Mouse (Mus musculus): Measurements from ENCODE around the gene Hoxd13. TPM values are rescaled to one million over a fixed set of nuclear protein-coding genes. Genes with fewer than 3 reads are reported as not detected.

Hoxd13 gene
- polyA plus RNA-seq, 1 experiment, result 0.04 TPM

DNA sequence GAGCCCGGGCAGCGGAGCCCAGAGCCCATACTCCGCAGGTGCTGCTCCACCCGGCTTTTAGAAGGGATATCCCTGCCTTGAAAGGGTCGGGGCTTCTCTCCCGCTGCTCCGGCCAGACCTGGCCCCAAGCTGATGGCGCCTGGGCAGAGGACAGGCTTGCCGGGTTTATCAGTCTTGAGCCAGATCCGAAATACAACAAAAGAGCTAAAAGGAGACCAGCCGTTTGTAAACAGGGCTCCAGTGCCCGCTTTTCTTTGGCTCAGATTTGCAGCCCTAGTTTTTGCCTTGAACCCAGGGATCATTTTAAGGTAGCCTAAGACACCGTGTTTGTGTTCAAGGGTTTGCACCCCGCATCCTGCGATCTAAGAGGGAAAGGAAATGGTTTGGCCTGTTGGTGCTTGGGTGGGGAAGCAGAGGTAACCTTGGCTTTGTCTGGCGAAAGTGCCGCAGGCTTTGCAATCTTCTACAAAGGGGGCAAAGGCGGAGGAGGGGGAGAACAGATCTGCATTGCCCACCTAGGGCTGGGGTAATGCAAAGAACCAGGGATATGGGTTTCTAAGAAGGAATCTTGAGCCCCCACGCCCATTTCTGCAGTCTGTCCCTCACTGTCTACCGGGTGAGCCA is 24.8 kb downstream of the Hoxd13 start:
- peaks cover 35% of the 10 kb centered on the region for H3K27me3 ChIP-seq (ENCODE audit: control insufficient read depth, insufficient read depth, low read length)

DNA sequence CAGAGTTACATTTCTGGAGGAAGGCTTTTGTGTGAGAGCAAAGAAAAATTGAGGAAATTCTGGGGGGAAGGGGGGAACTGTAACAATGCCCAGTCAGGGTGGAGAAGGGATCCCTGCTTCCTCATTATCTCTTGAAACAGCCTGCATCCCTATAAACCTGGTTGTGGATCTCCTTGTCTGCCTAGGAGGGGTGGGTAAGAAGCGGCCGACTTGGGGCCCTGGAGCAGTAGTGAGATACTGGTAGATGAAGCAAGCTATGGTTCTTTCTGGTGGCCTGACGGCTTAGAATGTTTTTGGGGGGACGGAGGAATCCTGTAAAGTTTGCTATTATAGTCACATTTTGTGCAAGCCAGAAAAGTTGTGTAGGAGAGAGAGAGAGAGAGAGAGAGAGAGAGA is 25.3 kb downstream of the Hoxd13 start:
- H3K4me3 ChIP-seq (ENCODE audit: control insufficient read depth, insufficient read depth, low read length), result no peak overlapping the region

More for the DNA sequence above, 24.8 kb downstream of the Hoxd13 start:
- no peak for DNase-seq
- no peak for TF ChIP-seq POLR2A (IDR thresholded peaks at IDR 0.05; ENCODE audit: control insufficient read depth, extremely low read depth, insufficient read depth, low read length, poor library complexity)
- TF ChIP-seq CTCF (IDR thresholded peaks at IDR 0.05; ENCODE audit: borderline replicate concordance, control insufficient read depth, extremely low read depth, insufficient read depth, low read length, poor library complexity), result no peak
- H3K27ac ChIP-seq (ENCODE audit: control insufficient read depth, insufficient read depth, low read length), result no peak overlapping the region
- no peaks in the 10 kb centered on the region; the same call in 1 of the 2 replicates for H3K4me1 ChIP-seq (replicated peaks; ENCODE audit: control insufficient read depth, insufficient read depth, low read length)
- WGBS, result 6% methylated on average over 20 of the region's 20 CpGs
- no peak overlapping the region for H3K4me3 ChIP-seq (ENCODE audit: control insufficient read depth, insufficient read depth, low read length)
- H3K36me3 ChIP-seq (ENCODE audit: control insufficient read depth, insufficient read depth, low read length), result no peaks in the 10 kb centered on the region

DNA sequence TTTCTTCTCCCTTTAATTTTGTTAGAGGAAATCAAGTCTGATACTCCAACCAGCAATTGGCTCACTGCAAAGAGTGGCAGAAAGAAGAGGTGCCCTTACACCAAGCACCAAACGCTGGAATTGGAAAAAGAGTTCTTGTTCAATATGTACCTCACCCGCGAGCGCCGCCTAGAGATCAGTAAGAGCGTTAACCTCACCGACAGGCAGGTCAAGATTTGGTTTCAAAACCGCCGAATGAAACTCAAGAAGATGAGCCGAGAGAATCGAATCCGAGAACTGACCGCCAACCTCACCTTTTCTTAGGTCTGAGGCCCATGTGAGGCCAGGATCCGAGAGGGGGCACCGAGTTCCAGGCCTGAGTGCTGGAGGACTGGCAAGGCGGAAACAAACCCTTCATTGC is 26.0 kb downstream of the Hoxd13 start:
- Histone ChIP-seq H3K27ac (ENCODE audit: control insufficient read depth, insufficient read depth, low read length) (no peak overlapping the region), H3K4me3 (ENCODE audit: control insufficient read depth, insufficient read depth, low read length) (no peak overlapping the region), H3K27me3 (ENCODE audit: control insufficient read depth, insufficient read depth, low read length) (peaks cover 35% of the 10 kb centered on the region), H3K4me1 (replicated peaks; ENCODE audit: control insufficient read depth, insufficient read depth, low read length) (no peaks in the 10 kb centered on the region; the same call in 1 of the 2 replicates), H3K36me3 (ENCODE audit: control insufficient read depth, insufficient read depth, low read length) (no peaks in the 10 kb centered on the region)
- WGBS, result 10% methylated on average over 16 of the region's 16 CpGs
- no peak for TF ChIP-seq POLR2A (IDR thresholded peaks at IDR 0.05; ENCODE audit: control insufficient read depth, extremely low read depth, insufficient read depth, low read length, poor library complexity)
- TF ChIP-seq CTCF (IDR thresholded peaks at IDR 0.05; ENCODE audit: borderline replicate concordance, control insufficient read depth, extremely low read depth, insufficient read depth, low read length, poor library complexity), result no peak
- no peak for DNase-seq

More for the DNA sequence above, 25.3 kb downstream of the Hoxd13 start:
- Histone ChIP-seq H3K27ac (ENCODE audit: control insufficient read depth, insufficient read depth, low read length) (no peak overlapping the region), H3K27me3 (ENCODE audit: control insufficient read depth, insufficient read depth, low read length) (peaks cover 36% of the 10 kb centered on the region), H3K4me1 (replicated peaks; ENCODE audit: control insufficient read depth, insufficient read depth, low read length) (no peaks in the 10 kb centered on the region; the same call in 1 of the 2 replicates), H3K36me3 (ENCODE audit: control insufficient read depth, insufficient read depth, low read length) (no peaks in the 10 kb centered on the region)
- no peak for DNase-seq
- 19% methylated on average over 4 of the region's 4 CpGs for WGBS
- TF ChIP-seq POLR2A (IDR thresholded peaks at IDR 0.05; ENCODE audit: control insufficient read depth, extremely low read depth, insufficient read depth, low read length, poor library complexity) (no peak), CTCF (IDR thresholded peaks at IDR 0.05; ENCODE audit: borderline replicate concordance, control insufficient read depth, extremely low read depth, insufficient read depth, low read length, poor library complexity) (no peak)

DNA sequence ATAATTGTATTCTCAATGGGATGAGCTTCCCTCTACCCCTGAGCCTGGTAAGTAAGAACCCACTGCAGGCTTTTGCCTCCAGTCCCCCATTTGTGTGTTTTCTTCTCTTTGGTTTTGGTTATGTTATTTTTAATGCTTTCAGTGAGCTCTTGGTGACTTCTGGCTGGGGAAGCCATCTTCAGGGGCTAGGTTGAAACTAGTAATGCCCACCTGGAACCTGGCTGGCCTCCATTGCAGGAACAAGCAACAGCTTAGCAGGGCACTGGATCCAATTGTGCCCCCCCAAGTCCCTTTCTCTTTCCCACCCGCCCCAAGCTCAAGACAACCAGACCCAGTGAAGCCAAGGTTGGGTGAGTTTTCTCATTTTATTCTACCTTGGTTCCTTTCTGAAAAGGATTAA is 27.3 kb downstream of the Hoxd13 start:
- Histone ChIP-seq H3K27me3 (ENCODE audit: control insufficient read depth, insufficient read depth, low read length) (peaks cover 38% of the 10 kb centered on the region), H3K27ac (ENCODE audit: control insufficient read depth, insufficient read depth, low read length) (no peak overlapping the region), H3K4me1 (replicated peaks; ENCODE audit: control insufficient read depth, insufficient read depth, low read length) (no peaks in the 10 kb centered on the region; the same call in 1 of the 2 replicates), H3K36me3 (ENCODE audit: control insufficient read depth, insufficient read depth, low read length) (no peaks in the 10 kb centered on the region), H3K4me3 (ENCODE audit: control insufficient read depth, insufficient read depth, low read length) (no peak overlapping the region)
- WGBS, result 28% methylated on average over 1 of the region's 1 CpGs
- TF ChIP-seq CTCF (IDR thresholded peaks at IDR 0.05; ENCODE audit: borderline replicate concordance, control insufficient read depth, extremely low read depth, insufficient read depth, low read length, poor library complexity) (no peak), POLR2A (IDR thresholded peaks at IDR 0.05; ENCODE audit: control insufficient read depth, extremely low read depth, insufficient read depth, low read length, poor library complexity) (no peak)
- DNase-seq, result no peak

DNA sequence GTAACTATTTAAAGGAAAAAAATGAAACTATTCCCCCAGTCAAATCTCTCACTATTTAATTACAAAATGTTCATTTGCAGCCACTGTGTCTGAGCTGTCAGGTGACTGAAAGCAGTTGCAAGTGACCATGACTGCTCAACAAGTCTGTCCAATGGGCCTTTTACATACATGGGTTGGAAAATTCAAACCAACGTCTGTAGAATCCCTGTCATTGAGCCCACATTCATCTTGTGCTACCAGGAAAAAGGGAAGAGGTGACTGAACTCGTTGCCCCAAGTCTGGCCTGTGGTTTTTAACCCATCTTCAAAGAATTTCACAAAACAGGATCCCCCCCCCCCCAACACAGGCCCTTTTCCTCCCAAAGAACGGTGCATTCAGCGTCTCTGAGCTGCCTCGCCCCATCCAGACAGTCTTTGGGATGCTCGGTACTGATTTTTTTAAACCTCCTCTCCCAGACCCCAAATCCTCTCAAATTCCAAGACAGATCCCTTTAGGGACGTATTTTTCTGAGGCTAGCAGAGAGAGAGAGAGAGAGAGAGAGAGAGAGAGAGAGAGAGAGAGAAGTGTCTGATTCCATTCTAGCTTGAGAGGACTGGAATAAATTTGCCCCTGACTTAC is 27.8 kb downstream of the Hoxd13 start:
- Histone ChIP-seq H3K27me3 (ENCODE audit: control insufficient read depth, insufficient read depth, low read length) (peaks cover 40% of the 10 kb centered on the region), H3K4me3 (ENCODE audit: control insufficient read depth, insufficient read depth, low read length) (no peak overlapping the region), H3K4me1 (replicated peaks; ENCODE audit: control insufficient read depth, insufficient read depth, low read length) (no peaks in the 10 kb centered on the region; the same call in 1 of the 2 replicates), H3K36me3 (ENCODE audit: control insufficient read depth, insufficient read depth, low read length) (no peaks in the 10 kb centered on the region), H3K27ac (ENCODE audit: control insufficient read depth, insufficient read depth, low read length) (no peak overlapping the region)
- no peak for DNase-seq
- 27% methylated on average over 7 of the region's 7 CpGs for WGBS
- TF ChIP-seq POLR2A (IDR thresholded peaks at IDR 0.05; ENCODE audit: control insufficient read depth, extremely low read depth, insufficient read depth, low read length, poor library complexity), result no peak
- TF ChIP-seq CTCF (IDR thresholded peaks at IDR 0.05; ENCODE audit: borderline replicate concordance, control insufficient read depth, extremely low read depth, insufficient read depth, low read length, poor library complexity), result no peak

DNA sequence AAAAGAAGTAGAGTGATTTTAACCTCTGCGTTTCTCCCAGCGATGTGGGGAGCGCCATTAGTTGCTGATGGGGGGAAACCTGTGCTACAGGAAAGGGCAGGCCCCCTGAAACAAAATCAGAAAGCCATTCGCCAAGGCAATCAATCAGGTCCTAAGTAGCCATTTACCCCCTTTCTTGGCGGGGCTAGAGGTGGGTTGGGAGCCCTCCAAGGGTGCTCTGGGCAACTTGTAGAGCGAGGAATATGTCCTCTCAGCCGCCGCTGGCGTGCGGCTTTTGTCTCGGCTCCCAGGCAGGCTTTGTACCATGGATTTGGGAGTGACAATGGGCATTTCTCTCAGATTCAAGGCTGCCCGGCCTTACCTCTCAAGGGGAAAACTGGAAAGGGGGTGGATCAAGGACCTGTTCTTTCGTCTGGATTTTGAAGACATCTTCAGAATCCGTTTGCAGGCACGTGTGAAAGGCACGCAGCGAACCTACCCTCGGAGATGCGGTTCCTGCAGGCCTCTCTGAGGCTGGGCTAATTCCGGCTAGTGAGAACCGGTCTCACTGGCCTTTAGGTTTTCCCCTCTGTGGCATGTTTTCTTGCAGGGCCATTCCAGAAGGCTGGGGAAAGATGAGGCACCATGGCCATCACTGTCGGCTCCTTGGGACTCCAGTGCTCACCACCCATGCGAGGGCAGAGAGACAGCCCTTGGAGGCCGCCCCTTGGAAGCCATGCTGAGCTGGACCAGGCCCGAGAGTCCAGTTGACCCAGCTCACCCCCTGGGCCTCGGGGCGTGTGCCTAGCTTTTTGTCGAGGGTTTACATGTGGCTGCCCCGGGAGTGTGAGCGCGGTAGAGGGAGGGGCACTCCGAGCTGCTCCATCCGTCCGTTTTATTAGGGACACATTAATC is 28.6 kb downstream of the Hoxd13 start:
- Histone ChIP-seq H3K4me1 (replicated peaks; ENCODE audit: control insufficient read depth, insufficient read depth, low read length) (no peaks in the 10 kb centered on the region; the same call in 1 of the 2 replicates), H3K4me3 (ENCODE audit: control insufficient read depth, insufficient read depth, low read length) (no peak overlapping the region), H3K36me3 (ENCODE audit: control insufficient read depth, insufficient read depth, low read length) (no peaks in the 10 kb centered on the region), H3K27me3 (ENCODE audit: control insufficient read depth, insufficient read depth, low read length) (peaks cover 38% of the 10 kb centered on the region), H3K27ac (ENCODE audit: control insufficient read depth, insufficient read depth, low read length) (no peak overlapping the region)
- DNase-seq, result no peak
- WGBS, result 19% methylated on average over 34 of the region's 34 CpGs
- no peak for TF ChIP-seq POLR2A (IDR thresholded peaks at IDR 0.05; ENCODE audit: control insufficient read depth, extremely low read depth, insufficient read depth, low read length, poor library complexity)
- TF ChIP-seq CTCF (IDR thresholded peaks at IDR 0.05; ENCODE audit: borderline replicate concordance, control insufficient read depth, extremely low read depth, insufficient read depth, low read length, poor library complexity), result no peak
